Mouse (Mus musculus): Measurements from ENCODE around the gene Ppox. TPM values are rescaled to one million over a fixed set of nuclear protein-coding genes. Genes with fewer than 3 reads are reported as not detected.
A peak's percentile ranks its signal among the peaks of the same experiment; 100 is the strongest.
"Not testable (repeated sequence)": the region's sequence is repeated elsewhere in the genome, so short reads cannot be mapped to it uniquely, and the experiment has no call there.

The Ppox gene
- 45.7 and 168 TPM in 2 replicates for total RNA-seq (2014; fragmentation: Nextera tagmentation)
- total RNA-seq (2017) = 27.0 and 36.7 TPM in 2 replicates
- polyA plus RNA-seq (2012) = 38.5 and 53.0 TPM in 2 replicates

DNA sequence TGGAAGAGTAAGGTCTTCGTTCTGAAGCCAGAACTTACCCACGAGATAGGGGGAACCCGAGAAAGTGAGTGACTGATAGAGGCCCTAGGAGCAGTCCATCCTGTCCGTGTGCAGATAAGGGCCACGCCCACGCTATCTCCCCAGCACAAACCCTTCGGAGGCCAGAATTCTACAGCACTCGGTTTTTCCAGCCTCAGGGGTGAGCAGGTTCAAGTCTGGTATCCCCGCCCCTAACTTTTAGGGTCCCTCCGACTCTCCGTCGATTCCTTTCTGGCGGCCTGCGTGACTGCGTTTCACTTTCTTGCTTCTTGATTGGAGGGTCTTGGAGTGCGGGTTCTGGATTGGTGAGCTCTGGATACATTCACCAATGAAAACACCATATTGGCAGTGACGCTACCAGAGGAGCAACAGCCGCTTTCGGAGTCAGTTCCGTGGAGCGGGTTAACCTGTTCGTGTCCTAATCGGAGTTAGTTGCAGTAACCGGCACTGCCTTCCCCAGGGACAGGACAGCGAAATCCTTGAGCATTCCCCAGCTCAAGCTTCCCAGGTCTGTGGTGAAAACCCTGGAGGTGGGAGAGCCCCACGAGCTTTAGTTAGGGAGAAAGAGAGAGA lies at the start of gene Ppox:
Ppox (minus strand) TSS at position 271 of the 612 bp plus-strand sequence.
- H3K27me3 ChIP-seq (ENCODE audit: insufficient read depth, low read length) = no peaks in the 10 kb centered on the region
- DNase-seq (ENCODE audit: low spot score) (peak; percentile 96), ATAC-seq (ENCODE audit: extremely low read depth, insufficient number of reproducible peaks, low FRiP score, poor library complexity, severe bottlenecking) (peak; percentile 88)
- H3K4me3 ChIP-seq (ENCODE audit: low read depth, low read length) = peak within 1 kb of the TSS; percentile 76
- TF ChIP-seq POLR2AphosphoS5 (IDR thresholded peaks at IDR 0.05; ENCODE audit: insufficient replicate concordance, low read depth, low read length) (no peak), TAL1 (conservative IDR thresholded peaks at IDR 0.05; ENCODE audit: low read depth, low read length) (peak; percentile 84)
- H3K9me3 ChIP-seq (replicated peaks) = no peaks in the 10 kb centered on the region
- H3K4me1 ChIP-seq (ENCODE audit: insufficient read depth, low read depth, low read length) = peaks cover 77% of the 10 kb centered on the region
- peaks cover 79% of the 10 kb centered on the region for H3K36me3 ChIP-seq (replicated peaks)

DNA sequence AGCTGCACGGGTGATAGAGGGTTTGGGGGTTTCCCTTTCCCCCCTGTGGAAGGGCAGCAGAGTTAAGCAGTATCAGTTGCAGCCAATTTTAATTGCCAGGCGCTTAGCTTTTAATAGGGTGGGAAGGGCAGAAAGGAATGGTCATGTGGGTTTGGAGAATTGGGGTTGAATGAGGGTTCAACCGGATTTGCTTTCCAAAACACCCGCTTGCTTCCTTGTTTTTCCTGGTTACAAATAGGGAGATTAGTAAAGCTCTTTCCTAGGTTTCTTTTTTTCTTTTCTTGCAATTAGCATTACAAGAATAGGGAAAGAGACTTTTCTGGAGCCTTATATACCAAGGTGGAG lies 49.2 kb upstream of the Ppox start:
- ATAC-seq (ENCODE audit: extremely low read depth, insufficient number of reproducible peaks, low FRiP score, poor library complexity, severe bottlenecking) (no peak), DNase-seq (ENCODE audit: low spot score) (no peak)
- H3K4me3 ChIP-seq (ENCODE audit: low read depth, low read length) = peak overlapping the region; percentile 90
- no peak for TF ChIP-seq CTCF (IDR thresholded peaks at IDR 0.05; ENCODE audit: low read depth, low read length)
- TF ChIP-seq GATA1 (IDR thresholded peaks at IDR 0.05; ENCODE audit: borderline replicate concordance, low read length) = no peak
- no peak for TF ChIP-seq POLR2AphosphoS5 (IDR thresholded peaks at IDR 0.05; ENCODE audit: insufficient replicate concordance, low read depth, low read length)
- TF ChIP-seq TAL1 (conservative IDR thresholded peaks at IDR 0.05; ENCODE audit: low read depth, low read length) = no peak
- no peak for TF ChIP-seq GATA2 (IDR thresholded peaks at IDR 0.05; ENCODE audit: borderline replicate concordance, low read depth, low read length)
- no peaks in the 10 kb centered on the region for H3K9me3 ChIP-seq (replicated peaks)
- peaks cover 54% of the 10 kb centered on the region for H3K4me1 ChIP-seq (ENCODE audit: insufficient read depth, low read depth, low read length)
- no peaks in the 10 kb centered on the region for H3K27me3 ChIP-seq (ENCODE audit: insufficient read depth, low read length)
- H3K36me3 ChIP-seq (replicated peaks) = peaks cover 52% of the 10 kb centered on the region

DNA sequence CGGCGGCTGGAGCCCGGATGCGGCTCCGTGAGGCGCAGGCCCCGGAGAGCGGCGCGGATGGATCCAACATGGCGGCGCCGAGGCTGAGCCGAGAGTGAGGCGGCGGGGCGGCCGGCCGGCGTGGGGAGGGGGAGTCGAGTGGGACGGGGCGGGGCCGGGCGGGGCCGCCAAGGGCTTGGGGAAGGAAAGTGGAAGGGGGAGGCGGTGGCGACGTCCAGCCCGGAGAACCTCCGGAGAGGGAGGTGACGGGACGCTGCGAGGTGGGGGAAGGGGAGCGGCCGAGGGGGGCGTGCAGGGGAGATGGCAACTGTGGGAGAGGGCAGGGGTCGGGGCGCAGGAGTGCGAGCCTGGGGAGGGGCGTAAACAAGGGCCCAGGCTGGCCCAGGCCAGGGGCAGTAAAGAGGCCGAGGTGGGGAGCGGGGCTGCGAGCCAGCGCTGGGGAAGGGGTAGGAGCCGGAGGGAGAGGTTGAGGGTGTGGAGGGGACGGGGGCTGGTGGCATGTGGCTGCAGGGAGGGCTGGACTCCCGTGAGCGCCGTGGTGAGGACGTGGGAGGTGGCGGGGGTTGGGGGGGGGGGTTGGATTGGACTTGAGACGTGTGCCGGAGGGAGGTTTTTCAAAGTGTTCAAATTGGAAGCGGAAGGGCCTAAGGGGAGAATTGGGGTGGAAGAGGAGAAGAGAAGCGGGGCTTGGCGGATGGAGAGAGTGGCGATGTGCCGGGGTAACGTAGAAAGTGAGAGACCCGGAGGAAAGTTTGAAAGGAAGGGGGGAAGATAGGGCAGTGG lies 48.6 kb upstream of the Ppox start:
- Histone ChIP-seq H3K36me3 (replicated peaks) (peaks cover 54% of the 10 kb centered on the region), H3K27me3 (ENCODE audit: insufficient read depth, low read length) (no peaks in the 10 kb centered on the region), H3K9me3 (replicated peaks) (no peaks in the 10 kb centered on the region), H3K4me3 (ENCODE audit: low read depth, low read length) (peak overlapping the region; percentile 90), H3K4me1 (ENCODE audit: insufficient read depth, low read depth, low read length) (peaks cover 57% of the 10 kb centered on the region)
- TF ChIP-seq POLR2AphosphoS5 (IDR thresholded peaks at IDR 0.05; ENCODE audit: insufficient replicate concordance, low read depth, low read length) (no peak), CTCF (IDR thresholded peaks at IDR 0.05; ENCODE audit: low read depth, low read length) (no peak), GATA1 (IDR thresholded peaks at IDR 0.05; ENCODE audit: borderline replicate concordance, low read length) (no peak), GATA2 (IDR thresholded peaks at IDR 0.05; ENCODE audit: borderline replicate concordance, low read depth, low read length) (no peak), TAL1 (conservative IDR thresholded peaks at IDR 0.05; ENCODE audit: low read depth, low read length) (no peak)
- ATAC-seq (ENCODE audit: extremely low read depth, insufficient number of reproducible peaks, low FRiP score, poor library complexity, severe bottlenecking) (no peak), DNase-seq (ENCODE audit: low spot score) (peak; percentile 79)

DNA sequence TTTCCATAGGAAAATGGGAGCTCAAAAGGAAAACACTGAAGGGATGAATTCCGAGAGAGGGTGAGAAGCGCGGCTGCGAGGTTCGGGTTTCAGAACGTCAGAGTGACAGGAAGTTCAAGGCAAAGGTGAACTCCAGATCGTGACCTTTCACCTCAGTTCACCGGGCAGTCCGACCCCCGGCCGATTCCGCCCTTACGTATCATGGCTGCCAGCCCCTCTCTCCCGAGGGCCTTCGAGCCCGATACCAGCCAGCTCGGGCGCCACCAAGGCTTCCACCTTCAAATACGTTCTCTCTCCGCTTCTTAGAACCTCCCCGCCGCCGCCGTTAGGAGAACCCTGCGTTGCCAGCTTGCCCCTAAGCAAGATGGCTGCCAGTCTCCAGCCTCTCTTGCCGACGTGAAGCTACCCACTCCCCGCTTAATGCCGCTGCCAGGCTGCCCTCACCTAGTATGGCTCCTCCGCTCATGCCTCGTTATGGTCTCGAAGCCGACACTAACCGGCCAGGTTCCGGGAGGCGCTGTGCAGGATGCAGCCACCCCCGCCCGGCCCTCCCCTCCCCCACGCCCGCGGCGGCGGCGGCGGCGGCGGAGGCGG lies 48.0 kb upstream of the Ppox start, which contains the start of gene Dedd:
Dedd (plus strand) TSS at position 307 of the 594 bp plus-strand sequence.
- TF ChIP-seq GATA2 (IDR thresholded peaks at IDR 0.05; ENCODE audit: borderline replicate concordance, low read depth, low read length) = no peak
- Histone ChIP-seq H3K27me3 (ENCODE audit: insufficient read depth, low read length) (no peaks in the 10 kb centered on the region), H3K4me1 (ENCODE audit: insufficient read depth, low read depth, low read length) (peaks cover 54% of the 10 kb centered on the region), H3K4me3 (ENCODE audit: low read depth, low read length) (peak within 1 kb of the TSS; percentile 90), H3K9me3 (replicated peaks) (no peaks in the 10 kb centered on the region), H3K36me3 (replicated peaks) (peaks cover 51% of the 10 kb centered on the region)
- ATAC-seq (ENCODE audit: extremely low read depth, insufficient number of reproducible peaks, low FRiP score, poor library complexity, severe bottlenecking) (peak; percentile 95), DNase-seq (ENCODE audit: low spot score) (peak; percentile 76)

DNA sequence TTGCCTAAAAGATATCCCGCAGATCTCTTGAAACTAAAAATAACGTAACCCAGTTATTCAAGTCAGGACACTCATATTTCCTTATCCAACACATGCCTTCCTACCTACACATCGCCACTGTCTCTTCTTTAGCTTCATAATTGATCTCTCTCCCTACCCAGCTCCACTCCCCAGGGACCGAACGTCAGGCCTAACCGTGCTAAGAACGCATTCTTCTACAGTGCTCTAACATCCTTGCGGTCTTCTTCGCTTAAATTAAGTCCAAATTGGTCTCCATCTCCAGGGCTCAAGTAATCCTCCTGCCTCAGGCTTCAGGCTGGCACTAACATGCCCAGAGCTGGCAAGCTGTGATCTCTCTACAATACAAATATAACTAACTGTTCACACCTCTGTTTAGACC lies 47.3 kb upstream of the Ppox start:
- DNase-seq (ENCODE audit: low spot score) = no peak
- no peaks in the 10 kb centered on the region for H3K9me3 ChIP-seq (replicated peaks)
- TF ChIP-seq TAL1 (conservative IDR thresholded peaks at IDR 0.05; ENCODE audit: low read depth, low read length) (no peak), GATA2 (IDR thresholded peaks at IDR 0.05; ENCODE audit: borderline replicate concordance, low read depth, low read length) (no peak), CTCF (IDR thresholded peaks at IDR 0.05; ENCODE audit: low read depth, low read length) (no peak), POLR2AphosphoS5 (IDR thresholded peaks at IDR 0.05; ENCODE audit: insufficient replicate concordance, low read depth, low read length) (no peak)
- ATAC-seq (ENCODE audit: extremely low read depth, insufficient number of reproducible peaks, low FRiP score, poor library complexity, severe bottlenecking) = no peak
- peak overlapping the region; percentile 90 for H3K4me3 ChIP-seq (ENCODE audit: low read depth, low read length)
- H3K4me1 ChIP-seq (ENCODE audit: insufficient read depth, low read depth, low read length) = peaks cover 49% of the 10 kb centered on the region
- peaks cover 48% of the 10 kb centered on the region for H3K36me3 ChIP-seq (replicated peaks)
- no peaks in the 10 kb centered on the region for H3K27me3 ChIP-seq (ENCODE audit: insufficient read depth, low read length)

DNA sequence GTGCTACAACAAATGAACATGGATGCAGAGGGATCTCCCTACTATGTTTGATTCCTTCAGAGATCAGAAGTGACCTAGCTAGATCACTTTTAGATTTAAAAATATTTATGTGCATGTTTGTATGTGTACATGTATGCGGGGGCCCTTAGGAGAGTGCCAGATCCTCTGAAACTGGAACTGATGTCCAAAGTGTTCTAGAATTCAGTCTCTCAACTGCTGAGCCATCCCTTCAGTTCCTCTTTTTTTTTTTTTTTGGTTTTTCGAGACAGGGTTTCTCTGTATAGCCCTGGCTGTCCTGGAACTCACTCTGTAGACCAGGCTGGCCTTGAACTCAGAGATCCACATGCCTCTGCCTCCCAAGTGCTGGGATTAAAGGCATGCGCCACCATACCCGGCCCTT lies 45.6 kb upstream of the Ppox start:
- not testable (repeated sequence) for H3K4me3 ChIP-seq (ENCODE audit: low read depth, low read length); H3K27me3 ChIP-seq (ENCODE audit: insufficient read depth, low read length); ATAC-seq (ENCODE audit: extremely low read depth, insufficient number of reproducible peaks, low FRiP score, poor library complexity, severe bottlenecking); H3K9me3 ChIP-seq (replicated peaks); DNase-seq (ENCODE audit: low spot score)
- H3K36me3 ChIP-seq (replicated peaks) = peaks cover 46% of the 10 kb centered on the region
- H3K4me1 ChIP-seq (ENCODE audit: insufficient read depth, low read depth, low read length) = peaks cover 45% of the 10 kb centered on the region

Data from G1E (cell line).